Mouse (Mus musculus) MEL (cell line): ENCODE measurements at regions not wholly inside any gene's neighbourhood (a gene's known extent, or its start where the extent isn't known, plus 50 kb on each side); places are given as distances from the start of the nearest gene placed in this dataset.

Source experiments
- DNase-seq: peaks from one replicate; pipeline ENCODE4 v3.0.0; 2011; ENCODE audit warnings: low read depth, low spot score
- H3K27ac ChIP-seq: 2 replicates; pipeline ENCODE4 v1.5.1; 2012; ENCODE audit warnings: low read depth, mild to moderate bottlenecking, control low read depth, low read length, moderate library complexity; ENCODE audit not compliant: control insufficient read depth
- H3K27me3 ChIP-seq, 2 experiments: fragments of 150-350 bp in 1 of 2; sonication (generic) in 1 of 2; 2 replicates each; pipeline ENCODE4 v1.6.1; 2012; ENCODE audit warnings: low read length in 2 of 2, mild to moderate bottlenecking in 2 of 2, improper control_type of control experiment in 1 of 2, moderate library complexity in 1 of 2; ENCODE audit not compliant: insufficient read depth in 2 of 2, control insufficient read depth in 1 of 2
- H3K36me3 ChIP-seq, 2 experiments: 2 replicates each; pipeline ENCODE4 v1.6.1; 2012 to 2014; ENCODE audit warnings: low read length in 2 of 2, improper control_type of control experiment in 1 of 2, inconsistent platforms in 1 of 2, mild to moderate bottlenecking in 1 of 2; ENCODE audit not compliant: insufficient read depth in 2 of 2, control insufficient read depth in 1 of 2
- H3K4me1 ChIP-seq, 2 experiments: fragments of 150-350 bp in 1 of 2; sonication (generic) in 1 of 2; 2 replicates each; pipeline ENCODE4 v1.6.1; 2012; ENCODE audit warnings: low read length in 2 of 2, improper control_type of control experiment in 1 of 2, mild to moderate bottlenecking in 1 of 2; ENCODE audit not compliant: insufficient read depth in 2 of 2, control insufficient read depth in 1 of 2
- H3K4me3 ChIP-seq, 2 experiments: fragments of 150-350 bp in 1 of 2; sonication (generic) in 1 of 2; 2 replicates each; pipeline ENCODE4 v1.5.1; 2012; ENCODE audit warnings: low read depth in 2 of 2, low read length in 2 of 2, mild to moderate bottlenecking in 2 of 2, moderate library complexity in 2 of 2, control low read depth in 1 of 2, improper control_type of control experiment in 1 of 2; ENCODE audit not compliant: control insufficient read depth in 1 of 2, insufficient read depth in 1 of 2
- H3K79me2 ChIP-seq: 2 replicates; pipeline ENCODE4 v1.6.1; 2012; ENCODE audit warnings: mild to moderate bottlenecking, low read length, moderate library complexity; ENCODE audit not compliant: control insufficient read depth, poor library complexity, insufficient read depth
- H3K9ac ChIP-seq: 2 replicates; pipeline ENCODE4 v1.6.1; 2012; ENCODE audit warnings: low read depth, mild to moderate bottlenecking, control low read depth, low read length, moderate library complexity; ENCODE audit not compliant: control insufficient read depth, poor library complexity, severe bottlenecking
- H3K9me3 ChIP-seq: fragments of 150-350 bp; sonication (generic); replicated peaks from 2 replicates; pipeline ENCODE4 v1.6.1; 2012; ENCODE audit warnings: mild to moderate bottlenecking, low read length, improper control_type of control experiment, moderate library complexity; ENCODE audit not compliant: insufficient read depth
- CHD1 ChIP-seq: IDR thresholded peaks from 2 replicates; pipeline ENCODE4 v1.6.1; 2012; ENCODE audit warnings: low read depth, mild to moderate bottlenecking, inconsistent platforms, low read length, improper control_type of control experiment
- ELF1 ChIP-seq: IDR thresholded peaks from 2 replicates; pipeline ENCODE4 v1.6.1; 2014; ENCODE audit warnings: low read depth, mild to moderate bottlenecking, inconsistent platforms, low read length, improper control_type of control experiment, moderate library complexity
- GATA1 ChIP-seq: IDR thresholded peaks from 2 replicates; pipeline ENCODE4 v1.6.1; 2011; ENCODE audit warnings: low read depth, low read length, improper control_type of control experiment
- HCFC1 ChIP-seq: IDR thresholded peaks from 2 replicates; pipeline ENCODE4 v1.6.1; 2012; ENCODE audit warnings: low read depth, mild to moderate bottlenecking, inconsistent platforms, low read length, improper control_type of control experiment, moderate library complexity
- KAT2A ChIP-seq: conservative IDR thresholded peaks from 2 replicates; pipeline ENCODE4 v1.6.1; 2012; ENCODE audit warnings: low read depth, low read length, improper control_type of control experiment, inconsistent platforms
- MAFK ChIP-seq: IDR thresholded peaks from 2 replicates; pipeline ENCODE4 v1.6.1; 2011; ENCODE audit warnings: low read depth, mild to moderate bottlenecking, low read length, improper control_type of control experiment, borderline replicate concordance
- MAZ ChIP-seq: IDR thresholded peaks from 2 replicates; pipeline ENCODE4 v1.6.1; 2012; ENCODE audit warnings: low read depth, mild to moderate bottlenecking, inconsistent platforms, low read length, improper control_type of control experiment
- MYC ChIP-seq: IDR thresholded peaks from 2 replicates; pipeline ENCODE4 v1.6.1; 2011; ENCODE audit warnings: low read depth, mild to moderate bottlenecking, low read length, improper control_type of control experiment, moderate library complexity
- NELFE ChIP-seq: IDR thresholded peaks from 2 replicates; pipeline ENCODE4 v1.6.1; 2011; ENCODE audit warnings: low read depth, low read length, improper control_type of control experiment
- RCOR1 ChIP-seq: IDR thresholded peaks from 2 replicates; pipeline ENCODE4 v1.6.1; 2012; ENCODE audit warnings: low read depth, mild to moderate bottlenecking, inconsistent platforms, low read length, improper control_type of control experiment
- SIN3A ChIP-seq: IDR thresholded peaks from 2 replicates; pipeline ENCODE4 v1.6.1; 2012; ENCODE audit warnings: low read length, improper control_type of control experiment, inconsistent platforms
- SMC3 ChIP-seq: IDR thresholded peaks from 2 replicates; pipeline ENCODE4 v1.6.1; 2011; ENCODE audit warnings: low read depth, low read length, improper control_type of control experiment
- TBP ChIP-seq: IDR thresholded peaks from 2 replicates; pipeline ENCODE4 v1.8.0; 2011; ENCODE audit warnings: low read depth, low read length, improper control_type of control experiment
- TCF12 ChIP-seq: IDR thresholded peaks from 2 replicates; pipeline ENCODE4 v1.6.1; 2014; ENCODE audit warnings: low read depth, mild to moderate bottlenecking, inconsistent platforms, low read length, improper control_type of control experiment, moderate library complexity
- USF1 ChIP-seq: IDR thresholded peaks from 2 replicates; pipeline ENCODE4 v1.6.1; 2014; ENCODE audit warnings: low read depth, mild to moderate bottlenecking, inconsistent platforms, low read length, improper control_type of control experiment, moderate library complexity
- USF2 ChIP-seq, 2 experiments: IDR thresholded peaks; 2 replicates each; pipeline ENCODE4 v1.6.1; 2011 to 2012; ENCODE audit warnings: improper control_type of control experiment in 2 of 2, low read length in 2 of 2, borderline replicate concordance in 1 of 2, inconsistent platforms in 1 of 2, low read depth in 1 of 2, mild to moderate bottlenecking in 1 of 2; ENCODE audit not compliant: insufficient read depth in 1 of 2
- ZKSCAN1 ChIP-seq: IDR thresholded peaks from 2 replicates; pipeline ENCODE4 v1.6.1; 2012; ENCODE audit warnings: low read depth, mild to moderate bottlenecking, inconsistent platforms, low read length, improper control_type of control experiment, moderate library complexity
- ZNF384 ChIP-seq: IDR thresholded peaks from 2 replicates; pipeline ENCODE4 v1.6.1; 2012; ENCODE audit warnings: low read depth, mild to moderate bottlenecking, inconsistent platforms, low read length, improper control_type of control experiment

- no peak for DNase-seq
- H3K4me1 ChIP-seq = no peaks in the 10 kb centered on the region
- no peak overlapping the region for H3K9ac ChIP-seq
- H3K27ac ChIP-seq = no peak overlapping the region
- H3K27me3 ChIP-seq = no peaks in the 10 kb centered on the region; a peak in 1 of 4 replicates
- no peak for TF ChIP-seq TBP
- no peak for TF ChIP-seq HCFC1
- TF ChIP-seq ZKSCAN1 = no peak
- no peak for TF ChIP-seq SMC3
- no peak for TF ChIP-seq CHD1
- TF ChIP-seq RCOR1 = no peak
- TF ChIP-seq MYC = no peak
- TF ChIP-seq USF1 = no peak
- TF ChIP-seq ELF1 = no peak
- TF ChIP-seq TCF12 = no peak
- no peak for TF ChIP-seq GATA1
- TF ChIP-seq MAZ = no peak
- TF ChIP-seq NELFE = no peak
- TF ChIP-seq SIN3A = no peak
- no peak for TF ChIP-seq MAFK
- TF ChIP-seq ZNF384 = no peak
- TF ChIP-seq USF2 (IDR thresholded peaks at IDR 0.05; ENCODE audit: borderline replicate concordance in 1 of 2, insufficient read depth in 1 of 2, low read depth in 1 of 2, low read length in 2 of 2) = no peak
- no peaks in the 10 kb centered on the region for H3K36me3 ChIP-seq
- no peak overlapping the region for H3K4me3 ChIP-seq
- H3K9me3 ChIP-seq = no peaks in the 10 kb centered on the region
- no peaks in the 10 kb centered on the region for H3K79me2 ChIP-seq
Observed at GRCm38 (mm10) chr11:18266161-18266560, 312.5 kb upstream of the Etaa1 start.

GRCm38 (mm10) chr11:18262901-18263300 is 309.2 kb upstream of the Etaa1 start:
- Histone ChIP-seq H3K79me2 (no peaks in the 10 kb centered on the region), H3K9me3 (no peaks in the 10 kb centered on the region), H3K9ac (no peak overlapping the region), H3K27me3 (no peaks in the 10 kb centered on the region; a peak in 1 of 4 replicates), H3K4me1 (no peaks in the 10 kb centered on the region), H3K27ac (no peak overlapping the region), H3K36me3 (no peaks in the 10 kb centered on the region), H3K4me3 (no peak overlapping the region)
- TF ChIP-seq USF2 (IDR thresholded peaks at IDR 0.05; ENCODE audit: borderline replicate concordance in 1 of 2, insufficient read depth in 1 of 2, low read depth in 1 of 2, low read length in 2 of 2) = no peak
- no peak for TF ChIP-seq KAT2A
- DNase-seq = no peak
